Mouse (Mus musculus): ENCODE results near the gene Lim2. TPM values are rescaled to one million over a fixed set of nuclear protein-coding genes. Genes with fewer than 3 reads are reported as not detected.

Gene Lim2
- total RNA-seq, 2 experiments from 2014 or later: not detected

DNA sequence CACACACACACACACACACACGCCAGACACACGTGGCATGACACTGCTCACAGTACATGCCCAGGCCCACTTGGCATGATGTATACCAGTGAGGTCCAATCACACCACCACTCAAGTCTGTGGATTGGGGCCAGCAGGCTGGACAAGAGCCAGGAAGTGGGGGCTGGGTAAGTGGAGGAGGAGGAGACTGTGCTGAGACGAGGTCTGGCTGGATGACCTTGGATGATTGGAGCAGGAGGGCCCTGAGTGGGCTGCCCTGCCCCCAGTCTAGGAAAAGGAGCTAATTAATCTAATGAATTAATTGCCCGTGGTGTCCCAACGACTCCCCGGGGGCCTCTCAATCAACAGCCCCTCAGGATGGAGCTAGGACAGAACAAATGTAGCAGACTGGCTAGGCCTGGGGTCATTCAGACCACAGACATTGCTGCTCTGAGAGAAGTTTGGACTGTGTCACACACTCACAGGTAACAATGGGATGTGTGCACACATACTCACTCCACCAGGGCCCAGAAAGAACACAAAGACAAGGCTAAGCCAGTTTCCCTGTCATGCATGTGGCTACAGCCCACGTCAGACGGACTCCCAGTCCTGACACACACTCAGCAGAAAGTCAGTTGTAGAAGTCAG is 54.7 kb downstream of the Lim2 start:
- DNase-seq (ENCODE audit: low spot score in 2 of 2): no peak
- intact Hi-C loops (cut with DNase I): no loop called here

GRCm38 (mm10) chr7:43483236-43483635 is 55.8 kb downstream of the Lim2 start:
- no peak for DNase-seq (ENCODE audit: low spot score in 2 of 2)
- intact Hi-C loops (cut with DNase I): no loop called here

Small RNA genes lying within 50 kb of the gene (microRNA-seq; reads per million reads assigned to microRNA genes)
- 0 to 2.0 reads per million in 2 experiments for gene Mir7051

Other genes starting within 250 kb of the Lim2 start
- gene Zfp715, start 114.4 kb upstream of the Lim2 start, total RNA-seq (2021): 10 to 100 TPM; 21.0 to 21.9 TPM
- gene Siglecf, start 76.3 kb upstream of the Lim2 start, total RNA-seq (2021): under 1 TPM; 0.34 to 0.44 TPM
- under 1 TPM in 1 of 2 experiments, not detected in 1; 0.69 TPM for gene Siglecg, start 19.5 kb upstream of the Lim2 start, total RNA-seq (2021)
- not detected for gene Nkg7, start 9.4 kb downstream of the Lim2 start, total RNA-seq (2021)
- not detected for gene Cldnd2, start 13.1 kb downstream of the Lim2 start, total RNA-seq (2021)
- gene Etfb, start 16.4 kb downstream of the Lim2 start, total RNA-seq (2021): 10 to 100 TPM; 52.2 to 59.1 TPM
- gene Gm45233, start 16.5 kb downstream of the Lim2 start, total RNA-seq (2021): under 1 TPM in 1 of 2 experiments, not detected in 1; 0.53 TPM
- 1 to 10 TPM; 2.0 to 2.8 TPM for gene Vsig10l, start 35.5 kb downstream of the Lim2 start, total RNA-seq (2021)
- gene Iglon5, start 62.4 kb downstream of the Lim2 start, total RNA-seq (2021): 10 to 100 TPM; 28.4 to 28.9 TPM
- not detected for gene 4931406B18Rik, start 78.3 kb downstream of the Lim2 start, total RNA-seq (2021)
- 1 to 10 TPM; 4.4 to 5.1 TPM for gene Cd33, start 116.8 kb downstream of the Lim2 start, total RNA-seq (2021)
- 1 to 10 TPM; 3.8 to 4.7 TPM for gene Zfp658, start 134.6 kb downstream of the Lim2 start, total RNA-seq (2021)
- 10 to 100 TPM; 15.0 to 17.1 TPM for gene Zfp719, start 151.9 kb downstream of the Lim2 start, total RNA-seq (2021)
- under 1 TPM in 1 of 2 experiments, not detected in 1; 0.37 TPM for gene Zfp819, start 179.5 kb downstream of the Lim2 start, total RNA-seq (2021)
- gene Ceacam18, start 207.0 kb downstream of the Lim2 start, total RNA-seq (2021): not detected
- gene Siglece, start 232.5 kb downstream of the Lim2 start, total RNA-seq (2021): 1 to 10 TPM; 1.1 to 1.3 TPM
- 1 to 10 TPM; 7.5 to 8.7 TPM for gene Ctu1, start 244.3 kb downstream of the Lim2 start, total RNA-seq (2021)

Measured in left cerebral cortex, postnatal 25 days (tissue).